Mouse (Mus musculus) forebrain, postnatal 0 days (tissue): ENCODE measurements around the gene Prtn3. TPM values are rescaled to one million over a fixed set of nuclear protein-coding genes. Genes with fewer than 3 reads are reported as not detected.
A peak's percentile ranks its signal among the peaks of the same experiment; 100 is the strongest.

Experiments used
- ATAC-seq: fragments of 200-750 bp; cut with Nextera tagmentation; 2 replicates; pipeline ENCODE4 v1.8.0; 2017; ENCODE audit warnings: mild to moderate bottlenecking, moderate library complexity
- DNase-seq: peaks from one replicate; pipeline ENCODE4 v3.0.0-alpha.2; 2015
- H3K27ac ChIP-seq: fragments of 300-500 bp; sonication (generic); 2 replicates; pipeline ENCODE4 v1.5.1; 2014; ENCODE audit warnings: low read depth, mild to moderate bottlenecking, antibody characterized with exemption, low read length, moderate library complexity, mixed read lengths
- H3K27me3 ChIP-seq: fragments of 300-500 bp; sonication (generic); 2 replicates; pipeline ENCODE4 v1.6.1; 2014; ENCODE audit warnings: mild to moderate bottlenecking, low read length, mixed read lengths; ENCODE audit not compliant: insufficient read depth
- H3K36me3 ChIP-seq: fragments of 300-500 bp; sonication (generic); 2 replicates; pipeline ENCODE4 v1.6.1; 2014; ENCODE audit warnings: mild to moderate bottlenecking, moderate library complexity; ENCODE audit not compliant: insufficient read depth
- H3K4me1 ChIP-seq: fragments of 300-500 bp; sonication (generic); 2 replicates; pipeline ENCODE4 v1.6.1; 2014; ENCODE audit warnings: antibody characterized with exemption; ENCODE audit not compliant: insufficient read depth
- H3K4me2 ChIP-seq: fragments of 300-500 bp; sonication (generic); 2 replicates; pipeline ENCODE4 v1.6.1; 2014; ENCODE audit warnings: low read depth, mild to moderate bottlenecking, moderate library complexity
- H3K4me3 ChIP-seq: fragments of 300-500 bp; sonication (generic); 2 replicates; pipeline ENCODE4 v1.5.1; 2014; ENCODE audit warnings: low read depth, low read length, mixed read lengths
- H3K9ac ChIP-seq: fragments of 300-500 bp; sonication (generic); 2 replicates; pipeline ENCODE4 v1.6.1; 2014; ENCODE audit warnings: mild to moderate bottlenecking
- H3K9me3 ChIP-seq: fragments of 300-500 bp; sonication (generic); 2 replicates; pipeline ENCODE4 v1.6.1; 2016; ENCODE audit warnings: low read length
- CTCF ChIP-seq: sonication (generic); IDR thresholded peaks from 2 replicates; pipeline ENCODE4 v1.5.1; 2016; ENCODE audit warnings: antibody characterized with exemption, control low read depth, low read depth
- WGBS: fragments of 180-500 bp; shearing (Covaris S2); extraction: QIAGEN DNeasy Blood & Tissue Kit; methylation state at CpG from one replicate; pipeline ENCODE4 v1.1.7; 2014; 5-methylcytosine and 5-hydroxymethylcytosine counted together
- polyA plus RNA-seq: library from polyadenylated mRNA; unstranded; fragments of >200 nt; fragmentation: Nextera tagmentation; extraction: Ambion mirVana; gene quantifications from 2 replicates; pipeline ENCODE4 v1.2.1, GENCODE M21; 2015
- total RNA-seq: library from RNA; depleted of rRNA; stranded (reverse); fragments of >200 nt; gene quantifications from 2 replicates; pipeline ENCODE4 v1.2.3, GENCODE M21; 2014

The Prtn3 gene
- total and polyA plus RNA-seq, 2 experiments from 2014 or later: 4.9 to 15.4 TPM

DNA sequence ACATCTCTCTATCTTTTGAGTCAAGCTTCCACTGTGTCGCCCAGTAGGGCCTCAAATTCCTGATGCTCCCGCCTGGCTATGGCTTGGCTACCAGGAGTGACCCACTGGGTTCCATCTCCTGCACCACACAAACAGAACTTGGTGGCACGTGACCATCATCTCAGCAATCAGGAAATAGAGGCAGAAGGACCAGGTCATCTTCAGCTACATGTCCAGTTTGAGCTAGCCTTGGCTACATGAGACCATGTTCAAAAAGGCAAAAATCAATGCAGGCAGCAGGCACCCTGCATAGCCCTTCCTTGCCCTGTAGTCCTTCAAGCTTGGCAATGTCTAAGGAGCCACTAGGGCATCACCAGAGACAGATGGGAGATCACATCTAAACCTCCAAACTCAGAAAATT is 34.2 kb upstream of the Prtn3 start:
- no peak for TF ChIP-seq CTCF
- WGBS: 91% methylated on average over 3 of the region's 3 CpGs
- DNase-seq: no peak
- H3K4me3 ChIP-seq: no peak overlapping the region
- no peaks in the 10 kb centered on the region for H3K4me1 ChIP-seq
- H3K9ac ChIP-seq: 0 out of 2 replicates have a peak overlapping the region, but pooled peaks have one; percentile 40
- no peaks in the 10 kb centered on the region for H3K36me3 ChIP-seq
- H3K27me3 ChIP-seq: no peaks in the 10 kb centered on the region
- H3K4me2 ChIP-seq: peak overlapping the region; percentile 60; the same call in 1 of the 2 replicates
- H3K9me3 ChIP-seq: no peaks in the 10 kb centered on the region
- ATAC-seq: no peak
- H3K27ac ChIP-seq: peak overlapping the region; percentile 64; the same call in 1 of the 2 replicates

DNA sequence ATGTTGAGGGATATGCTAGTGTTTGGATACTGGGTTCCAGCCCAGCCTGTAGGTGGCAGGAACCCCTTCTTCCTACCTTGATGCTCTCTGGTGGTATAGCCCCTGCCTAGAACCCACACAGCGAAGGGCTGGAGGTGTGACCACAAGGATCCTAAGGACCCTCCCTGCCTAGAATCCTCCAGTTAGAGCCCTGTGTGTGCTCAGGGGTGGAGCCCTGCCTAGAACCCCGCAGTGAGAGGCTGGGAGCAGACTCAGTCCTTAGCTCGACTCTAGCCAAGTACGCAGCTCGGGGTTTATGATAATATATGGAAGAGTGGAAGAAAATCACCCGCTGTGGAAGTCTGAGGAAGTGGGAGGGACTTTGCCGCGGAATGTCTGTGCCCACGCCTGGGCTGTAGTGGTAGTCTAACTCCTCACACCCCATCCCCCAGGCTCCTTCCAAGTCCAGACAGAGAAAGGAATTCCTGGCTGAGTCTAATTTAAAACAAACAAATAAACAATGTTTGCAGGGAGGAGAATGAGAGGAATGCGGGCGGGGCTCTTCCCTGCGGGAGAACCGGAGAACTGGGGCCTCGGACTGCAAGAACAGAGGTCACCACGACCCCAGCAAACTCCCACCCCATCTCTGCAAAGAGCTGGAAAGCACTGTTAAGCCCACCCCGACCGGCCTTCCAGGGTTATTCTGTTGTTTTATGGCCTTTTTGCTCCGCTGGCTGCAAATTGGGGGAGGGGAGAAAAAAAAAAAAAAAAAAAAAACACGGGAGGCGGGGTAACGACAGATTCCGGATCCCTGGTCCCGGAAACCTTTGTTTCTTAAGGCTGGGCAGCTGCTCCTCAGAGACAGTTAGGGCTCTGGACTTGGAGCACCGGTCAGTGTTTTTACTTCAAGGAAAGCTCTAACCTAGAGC is 33.4 kb upstream of the Prtn3 start:
- DNase-seq (peak; percentile 76), ATAC-seq (peak; percentile 93)
- Histone ChIP-seq H3K27me3 (no peaks in the 10 kb centered on the region), H3K4me1 (no peaks in the 10 kb centered on the region), H3K4me2 (peak overlapping the region; percentile 60), H3K27ac (peak overlapping the region; percentile 64; the same call in 1 of the 2 replicates), H3K4me3 (peak overlapping the region; percentile 32), H3K9ac (peak overlapping the region; percentile 40), H3K36me3 (no peaks in the 10 kb centered on the region), H3K9me3 (no peaks in the 10 kb centered on the region)
- TF ChIP-seq CTCF: peak; percentile 22; the same call in 1 of the 2 replicates
- WGBS: 1% methylated on average over 24 of the region's 24 CpGs

DNA sequence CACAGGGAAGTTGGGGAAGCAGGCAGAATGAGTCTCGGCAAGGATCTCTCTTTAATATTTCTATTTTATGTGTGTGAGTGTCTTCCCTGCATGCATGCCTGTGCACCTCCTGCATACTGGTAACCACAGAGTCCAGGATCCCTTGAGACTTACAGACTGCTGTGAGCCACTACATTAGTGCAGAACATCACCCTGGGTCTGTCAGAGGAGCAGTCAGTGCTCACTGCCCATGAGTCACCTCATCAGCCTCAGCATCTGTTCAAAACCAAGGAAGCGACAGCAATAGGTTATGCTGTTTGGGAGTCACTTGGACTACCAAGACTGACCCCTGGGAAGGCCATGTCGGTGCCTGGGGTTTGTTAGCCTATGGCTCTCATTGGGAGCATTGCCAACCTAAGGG is 32.0 kb upstream of the Prtn3 start:
- H3K9ac ChIP-seq: no peak overlapping the region
- no peak for TF ChIP-seq CTCF

DNA sequence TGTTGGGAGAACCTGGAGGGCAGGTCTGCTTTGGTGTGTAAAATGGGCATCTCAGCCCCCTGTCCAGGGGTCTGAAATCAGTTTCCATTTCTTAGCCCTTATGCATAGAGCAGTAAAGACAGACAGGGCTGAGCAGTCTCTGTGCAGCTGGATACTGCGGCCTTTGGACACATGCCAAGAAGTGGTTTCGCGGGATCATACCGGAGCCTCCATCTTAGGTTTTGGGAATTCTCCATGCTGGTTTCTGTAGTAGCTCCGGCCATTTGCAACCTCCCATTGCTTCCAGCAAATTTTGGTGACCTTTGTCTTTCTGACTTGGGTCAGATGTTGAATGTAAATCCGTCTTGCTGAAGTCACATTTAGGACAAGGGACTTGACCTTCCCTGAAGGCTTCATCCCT is 30.8 kb upstream of the Prtn3 start:
- no peak overlapping the region for H3K4me3 ChIP-seq
- H3K9ac ChIP-seq: no peak overlapping the region
- no peaks in the 10 kb centered on the region for H3K9me3 ChIP-seq
- H3K36me3 ChIP-seq: no peaks in the 10 kb centered on the region
- WGBS: 38% methylated on average over 6 of the region's 6 CpGs
- no peaks in the 10 kb centered on the region for H3K4me1 ChIP-seq
- no peak for DNase-seq
- no peaks in the 10 kb centered on the region for H3K27me3 ChIP-seq
- no peak for TF ChIP-seq CTCF
- no peak for ATAC-seq
- no peak overlapping the region for H3K27ac ChIP-seq
- H3K4me2 ChIP-seq: no peak overlapping the region

More for the DNA sequence above, 32.0 kb upstream of the Prtn3 start:
- no peak for DNase-seq
- Histone ChIP-seq H3K9me3 (no peaks in the 10 kb centered on the region), H3K27ac (no peak overlapping the region), H3K36me3 (no peaks in the 10 kb centered on the region), H3K27me3 (no peaks in the 10 kb centered on the region), H3K4me3 (no peak overlapping the region), H3K4me2 (no peak overlapping the region), H3K4me1 (no peaks in the 10 kb centered on the region)
- ATAC-seq: no peak
- 77% methylated on average over 3 of the region's 3 CpGs for WGBS

DNA sequence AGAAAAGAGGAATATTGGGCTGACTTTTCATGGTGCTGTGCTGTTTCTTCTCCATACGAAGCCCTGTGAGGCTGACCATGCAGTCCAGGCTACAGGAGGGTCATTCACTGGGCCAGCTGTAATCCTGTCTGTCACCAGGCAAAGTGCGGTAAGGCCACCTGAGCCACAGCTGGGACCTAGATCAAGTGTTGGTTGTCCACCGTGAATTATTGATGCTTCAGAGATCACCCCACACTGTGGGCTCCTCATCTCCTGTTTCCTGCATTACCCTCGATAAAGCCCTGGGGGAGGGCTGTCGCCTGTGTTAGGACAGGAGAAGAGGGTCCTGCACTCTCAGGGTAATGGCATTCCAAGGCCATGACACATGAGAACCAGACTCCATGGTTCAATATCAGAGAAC is 27.7 kb upstream of the Prtn3 start:
- no peak for TF ChIP-seq CTCF
- H3K4me2 ChIP-seq: no peak overlapping the region
- DNase-seq (no peak), ATAC-seq (no peak)
- no peak overlapping the region for H3K27ac ChIP-seq
- WGBS: 80% methylated on average over 5 of the region's 5 CpGs
- H3K9me3 ChIP-seq: no peaks in the 10 kb centered on the region
- H3K36me3 ChIP-seq: no peaks in the 10 kb centered on the region
- no peak overlapping the region for H3K9ac ChIP-seq
- H3K27me3 ChIP-seq: no peaks in the 10 kb centered on the region
- no peak overlapping the region for H3K4me3 ChIP-seq
- no peaks in the 10 kb centered on the region for H3K4me1 ChIP-seq

DNA sequence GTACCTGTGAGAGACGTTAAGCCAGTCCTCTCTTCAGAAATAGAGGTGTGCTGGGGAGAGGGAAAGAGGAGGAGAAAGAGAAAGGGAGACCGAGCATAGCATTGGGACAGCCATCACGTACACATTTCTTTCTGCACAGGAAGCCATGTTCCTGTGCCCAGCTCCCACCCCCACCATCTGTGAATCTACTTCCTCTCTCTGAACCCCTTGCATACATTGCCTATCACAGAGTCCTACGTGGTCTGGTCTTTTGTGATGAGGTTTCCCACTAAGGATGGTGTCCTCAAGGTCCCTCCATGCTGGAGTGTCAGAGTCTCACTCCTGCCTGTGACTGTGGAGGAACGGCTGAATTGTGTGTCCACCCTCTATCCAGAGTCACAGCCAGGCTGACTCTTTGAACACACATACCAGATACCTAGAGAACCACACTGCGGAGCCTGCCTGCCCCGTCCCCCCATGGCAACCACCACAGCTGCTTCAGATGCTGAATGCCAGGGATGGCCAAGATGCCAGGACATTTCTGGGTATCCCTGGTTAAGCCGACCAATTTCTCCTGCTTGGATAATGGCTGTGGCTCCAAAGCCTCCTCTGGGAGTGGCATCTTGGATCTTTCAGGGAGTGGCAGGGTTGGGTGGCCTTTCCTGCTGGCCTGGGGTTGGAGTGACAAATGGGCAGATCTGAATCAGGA is 24.2 kb upstream of the Prtn3 start:
- Histone ChIP-seq H3K27ac (no peak overlapping the region), H3K36me3 (no peaks in the 10 kb centered on the region), H3K4me1 (peaks cover 17% of the 10 kb centered on the region), H3K9ac (no peak overlapping the region), H3K27me3 (no peaks in the 10 kb centered on the region), H3K9me3 (no peaks in the 10 kb centered on the region), H3K4me3 (no peak overlapping the region), H3K4me2 (no peak overlapping the region)
- DNase-seq (no peak), ATAC-seq (no peak)
- no peak for TF ChIP-seq CTCF
- 83% methylated on average over 8 of the region's 8 CpGs for WGBS

DNA sequence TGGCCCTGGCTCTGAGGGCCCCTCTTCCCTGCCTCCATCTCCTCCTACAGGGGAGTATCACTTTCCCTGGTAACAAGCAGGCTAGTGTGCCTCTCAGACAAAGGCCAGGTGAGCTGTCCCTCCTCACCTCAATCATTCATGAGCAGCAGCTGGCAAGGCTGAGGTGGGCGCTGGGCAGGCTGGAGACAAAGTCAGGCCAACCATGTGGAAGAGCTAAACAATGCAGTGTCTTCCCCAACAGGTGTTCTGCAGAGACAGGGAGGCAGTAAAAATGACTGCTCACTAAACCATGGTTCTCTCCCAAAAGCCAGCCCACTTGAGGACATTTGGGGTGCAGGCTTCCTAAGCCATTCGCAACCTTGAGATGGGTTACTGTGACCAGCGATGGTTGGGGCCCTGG is 22.6 kb upstream of the Prtn3 start:
- peaks cover 22% of the 10 kb centered on the region for H3K4me1 ChIP-seq
- ATAC-seq (no peak), DNase-seq (no peak)
- no peak overlapping the region for H3K9ac ChIP-seq
- whole genome bisulfite sequencing: 76% methylated on average over 3 of the region's 3 CpGs
- H3K4me2 ChIP-seq: no peak overlapping the region
- H3K27me3 ChIP-seq: no peaks in the 10 kb centered on the region
- H3K9me3 ChIP-seq: no peaks in the 10 kb centered on the region
- no peak for TF ChIP-seq CTCF
- H3K4me3 ChIP-seq: no peak overlapping the region
- peak overlapping the region; percentile 98 for H3K27ac ChIP-seq
- no peaks in the 10 kb centered on the region for H3K36me3 ChIP-seq
